ENCODE assay signal across 8 mouse cellular contexts in genomic region chr6:90550161-90550912, GRCm38 (mm10). TPM values are rescaled to one million over a fixed set of nuclear protein-coding genes. Genes with fewer than 3 reads are reported as not detected.
DNase-seq lines count a peak whose midpoint lies in the region; ATAC-seq lines count a peak whose summit lies in the region.

No protein-coding gene starts in this region.

- peak; percentile 86 for ATAC-seq in embryonic facial prominence, embryonic 11.5 days (replicated peaks; ENCODE audit: insufficient number of reproducible peaks, low FRiP score, low TSS enrichment, low read depth)
- peak; percentile 82 for ATAC-seq in heart, embryonic 11.5 days (replicated peaks; ENCODE audit: insufficient number of reproducible peaks, low FRiP score, low TSS enrichment)
- ATAC-seq in kidney, embryonic 16.5 days (ENCODE audit: low FRiP score, low TSS enrichment), result peak; percentile 96

- intact Hi-C loops in left cerebral cortex, postnatal 4 days (cut with DNase I), result no loop called here

- H3K9me3 ChIP-seq in embryonic facial prominence, embryonic 11.5 days (replicated peaks; ENCODE audit: control insufficient read depth, low read length), result no peaks in the 10 kb centered on the region
- no peaks in the 10 kb centered on the region for H3K9me3 ChIP-seq in heart, embryonic 11.5 days (replicated peaks; ENCODE audit: control insufficient read depth, low read length)
- no peaks in the 10 kb centered on the region for H3K9me3 ChIP-seq in kidney, embryonic 16.5 days (ENCODE audit: low read length)

- H3K9ac ChIP-seq in embryonic facial prominence, embryonic 11.5 days (replicated peaks; ENCODE audit: low read length), result no peak overlapping the region
- H3K9ac ChIP-seq in heart, embryonic 11.5 days (ENCODE audit: low read depth, low read length), result peak overlapping the region; percentile 39; the same call in 1 of the 2 replicates
- peak overlapping the region; percentile 57; the same call in 1 of the 2 replicates for H3K9ac ChIP-seq in kidney, embryonic 16.5 days (replicated peaks; ENCODE audit: low read length)

- peak overlapping the region; percentile 5; the same call in 1 of the 2 replicates for H3K4me2 ChIP-seq in embryonic facial prominence, embryonic 11.5 days (ENCODE audit: low read depth, low read length)
- H3K4me2 ChIP-seq in heart, embryonic 11.5 days, result peak overlapping the region; percentile 66
- peak overlapping the region; percentile 65 for H3K4me2 ChIP-seq in kidney, embryonic 16.5 days (replicated peaks; ENCODE audit: low read depth, low read length)

- 12% methylated on average over 25 of the region's 25 CpGs for WGBS in embryonic facial prominence, embryonic 11.5 days
- 5% methylated on average over 25 of the region's 25 CpGs for WGBS in heart, embryonic 11.5 days (ENCODE audit: insufficient replicate concordance)
- 14% methylated on average over 25 of the region's 25 CpGs for WGBS in kidney, embryonic 16.5 days

- no peaks in the 10 kb centered on the region for H3K27me3 ChIP-seq in embryonic facial prominence, embryonic 11.5 days (ENCODE audit: control insufficient read depth, insufficient read depth, low read length)
- peaks cover 3% of the 10 kb centered on the region for H3K27me3 ChIP-seq in heart, embryonic 11.5 days (ENCODE audit: control insufficient read depth, insufficient read depth, low read length)
- no peaks in the 10 kb centered on the region for H3K27me3 ChIP-seq in kidney, embryonic 16.5 days (ENCODE audit: insufficient read depth, low read length)

- no peaks in the 10 kb centered on the region for H3K4me1 ChIP-seq in embryonic facial prominence, embryonic 11.5 days (ENCODE audit: control insufficient read depth, insufficient read depth, low read length)
- peaks cover 11% of the 10 kb centered on the region; the same call in 1 of the 2 replicates for H3K4me1 ChIP-seq in heart, embryonic 11.5 days (ENCODE audit: control insufficient read depth, insufficient read depth, low read length)
- H3K4me1 ChIP-seq in kidney, embryonic 16.5 days (ENCODE audit: insufficient read depth, low read length), result 0 out of 2 replicates have a peak, but pooled peaks cover 6% of the 10 kb centered on the region

- DNase-seq in left cerebral cortex, postnatal 4 days, result peak; percentile 53
- DNase-seq in left cerebral cortex, adult 18-20 months (ENCODE audit: low spot score in 2 of 2), result no peak
- peak; percentile 64 for DNase-seq in embryonic facial prominence, embryonic 11.5 days (ENCODE audit: low spot score)
- peak; percentile 55 for DNase-seq in lung, postnatal 10 days
- DNase-seq in retina, embryonic 14.5 days (ENCODE audit: low spot score), result peak; percentile 63
- DNase-seq in cerebellum, postnatal 14 days, result no peak

- H3K4me3 ChIP-seq in embryonic facial prominence, embryonic 11.5 days (ENCODE audit: low read depth, low read length), result no peak overlapping the region
- H3K4me3 ChIP-seq in heart, embryonic 11.5 days (ENCODE audit: low read depth, low read length), result peak overlapping the region; percentile 21
- peak overlapping the region; percentile 43 for H3K4me3 ChIP-seq in kidney, embryonic 16.5 days (ENCODE audit: low read length)

- no peak overlapping the region for H3K27ac ChIP-seq in embryonic facial prominence, embryonic 11.5 days (replicated peaks; ENCODE audit: low read depth, low read length)
- H3K27ac ChIP-seq in heart, embryonic 11.5 days (ENCODE audit: low read depth, low read length), result no peak overlapping the region
- peak overlapping the region; percentile 49; the same call in 1 of the 2 replicates for H3K27ac ChIP-seq in kidney, embryonic 16.5 days (ENCODE audit: low read length)

- no peaks in the 10 kb centered on the region for H3K36me3 ChIP-seq in embryonic facial prominence, embryonic 11.5 days (replicated peaks; ENCODE audit: control insufficient read depth, insufficient read depth, low read depth, low read length)
- no peaks in the 10 kb centered on the region for H3K36me3 ChIP-seq in heart, embryonic 11.5 days (ENCODE audit: control insufficient read depth, insufficient read depth, low read length)
- H3K36me3 ChIP-seq in kidney, embryonic 16.5 days (ENCODE audit: insufficient read depth, low read length), result no peaks in the 10 kb centered on the region

RNA-seq across cellular contexts. Expression of gene Slc41a3, which starts 54.2 kb away (rescaled TPM):
- total RNA-seq in left cerebral cortex, postnatal 4 days (2021), result 1 to 10 TPM; 4.9 to 5.9 TPM
- total RNA-seq in left cerebral cortex, adult 18-20 months (2021), result 1 to 10 TPM; 4.4 to 5.0 TPM
- polyA plus RNA-seq in embryonic facial prominence, embryonic 11.5 days (2014; fragmentation: Nextera tagmentation; extraction: Ambion mirVana), result 2.5 TPM in 2 replicates
- 11.1 and 12.6 TPM in 2 replicates for polyA plus RNA-seq in heart, embryonic 11.5 days (2014; fragmentation: Nextera tagmentation; extraction: Ambion mirVana)
- 6.7 and 7.2 TPM in 2 replicates for polyA plus RNA-seq in kidney, embryonic 16.5 days (2015; fragmentation: Nextera tagmentation; extraction: Ambion mirVana)

Comparison
In these comparisons a context has a peak if more than half of its experiments do, and no peak if none do; other contexts are left out.
1. DNase-seq: peak in left cerebral cortex, postnatal 4 days (single experiment), embryonic facial prominence, embryonic 11.5 days (single experiment), lung, postnatal 10 days (single experiment) and retina, embryonic 14.5 days (single experiment); none in left cerebral cortex, adult 18-20 months (0 of 2) and cerebellum, postnatal 14 days (0 of 2).
2. H3K4me2 ChIP-seq: peak in every context shown above with its lines; median percentile 66 in heart, embryonic 11.5 days; 65 in kidney, embryonic 16.5 days; 5 in embryonic facial prominence, embryonic 11.5 days.
3. Peak in every context shown above with its lines, with median percentiles within 50 percentile points of each other: ATAC-seq.